Mouse (Mus musculus): ENCODE data around the gene Spata3.

GRCm38 (mm10) chr1:85985784-85986183 lies 30.8 kb upstream of the Spata3 start:
- TF ChIP-seq CTCF (IDR thresholded peaks at IDR 0.05; ENCODE audit: low read depth, low read length), result no peak
- no peak for TF ChIP-seq POLR2A (IDR thresholded peaks at IDR 0.05; ENCODE audit: insufficient read depth, low read length)

Measured in ES-Bruce4 (cell line).